In genomic region chr12:118930386-118931318, GRCm38 (mm10) we compare ENCODE assay signal across 8 mouse cellular contexts. TPM values are rescaled to one million over a fixed set of nuclear protein-coding genes. Genes with fewer than 3 reads are reported as not detected.
A peak's percentile ranks its signal among the peaks of the same experiment; 100 is the strongest.
DNase-seq lines count a peak whose midpoint lies in the region; ATAC-seq lines count a peak whose summit lies in the region.

No protein-coding gene starts in this region.

- ATAC-seq in hindbrain, embryonic 15.5 days (ENCODE audit: low FRiP score, low read depth): peak; percentile 76
- no peak; the same call in 1 of the 2 replicates for ATAC-seq in erythroblast, adult 5-6 weeks (replicated peaks; ENCODE audit: low FRiP score, poor library complexity, severe bottlenecking)

- H3K27me3 ChIP-seq in hindbrain, embryonic 15.5 days: no peaks in the 10 kb centered on the region

- peak overlapping the region; percentile 48 for H3K4me2 ChIP-seq in hindbrain, embryonic 15.5 days

- 0 out of 2 replicates have a peak, but pooled peaks cover 8% of the 10 kb centered on the region for H3K4me1 ChIP-seq in hindbrain, embryonic 15.5 days (replicated peaks)

- peak overlapping the region; percentile 11; the same call in 1 of the 2 replicates for H3K4me3 ChIP-seq in hindbrain, embryonic 15.5 days

- 21% methylated on average over 13 of the region's 13 CpGs for WGBS in hindbrain, embryonic 15.5 days

- no peak overlapping the region for H3K27ac ChIP-seq in hindbrain, embryonic 15.5 days (replicated peaks)

- no peaks in the 10 kb centered on the region for H3K36me3 ChIP-seq in hindbrain, embryonic 15.5 days

- peak; percentile 84 for DNase-seq in NIH3T3 (ENCODE audit: low read depth)
- peak; percentile 35 for DNase-seq in cerebellum, adult 8-10 months
- peak; percentile 22 to 58 for DNase-seq in frontal cortex, postnatal 10 days (ENCODE audit: low spot score in 2 of 2)
- DNase-seq in layer of hippocampus, postnatal 10 days (ENCODE audit: low spot score in 2 of 2): peak; percentile 68 to 75
- peak; percentile 67 for DNase-seq in lung, postnatal 14 days
- peak; percentile 56 for DNase-seq in retina, postnatal 7 days (ENCODE audit: low read depth, low spot score)

- no peaks in the 10 kb centered on the region for H3K9me3 ChIP-seq in hindbrain, embryonic 15.5 days

- H3K9ac ChIP-seq in hindbrain, embryonic 15.5 days: no peak overlapping the region

RNA-seq across cellular contexts. Expression of gene Abcb5, which starts 35.6 kb away (rescaled TPM):
- 0.14 TPM in 1 of 2 replicates, not detected in the other for polyA plus RNA-seq in hindbrain, embryonic 15.5 days (2015; fragmentation: Nextera tagmentation; extraction: Ambion mirVana)
- not detected for total RNA-seq in layer of hippocampus, postnatal 10 days (2021)
- not detected in 2 replicates for total RNA-seq in erythroblast, adult 5-6 weeks (2015; ENCODE audit: low replicate concordance)
- not detected in 2 replicates for total RNA-seq in erythroblast, adult 5-6 weeks (2017; ENCODE audit: low replicate concordance)
